Mouse (Mus musculus) right cerebral cortex, adult 2 months (tissue): ENCODE data around the gene Lgi4.

ENCODE experiments used
- DNase-seq, 2 experiments: peaks; one replicate each; pipeline ENCODE4 v3.0.0; 2021 to 2022; ENCODE audit warnings: low spot score in 2 of 2

Gene Lgi4

GRCm38 (mm10) chr7:31076492-31076891, 17.4 kb downstream of the Lgi4 start, which contains the start of gene Fxyd3:
Gene Fxyd3, minus strand, starts transcription at chr7:31076704.
- no peak for DNase-seq

GRCm38 (mm10) chr7:31077470-31077869, 18.3 kb downstream of the Lgi4 start:
- DNase-seq = peak in 1 of 2 experiments; percentile 33

- peak; percentile 76 to 81 for DNase-seq
Measured at GRCm38 (mm10) chr7:31077885-31078445, 18.8 kb downstream of the Lgi4 start.

- no peak for DNase-seq
Measured at GRCm38 (mm10) chr7:31079670-31080069, 20.5 kb downstream of the Lgi4 start.

GRCm38 (mm10) chr7:31080611-31081010, 21.5 kb downstream of the Lgi4 start:
- no peak for DNase-seq

- no peak for DNase-seq
Measured at GRCm38 (mm10) chr7:31081106-31081505, 22.0 kb downstream of the Lgi4 start.

GRCm38 (mm10) chr7:31082106-31082505, 23.0 kb downstream of the Lgi4 start:
- no peak for DNase-seq

- DNase-seq = no peak
Measured at GRCm38 (mm10) chr7:31082831-31083588, 23.9 kb downstream of the Lgi4 start.

GRCm38 (mm10) chr7:31084140-31084539, 25.0 kb downstream of the Lgi4 start:
- no peak for DNase-seq

GRCm38 (mm10) chr7:31085171-31085570, 26.0 kb downstream of the Lgi4 start:
- no peak for DNase-seq

GRCm38 (mm10) chr7:31086175-31086755, 27.1 kb downstream of the Lgi4 start:
- DNase-seq = no peak

- no peak for DNase-seq
Measured at GRCm38 (mm10) chr7:31087262-31087661, 28.1 kb downstream of the Lgi4 start.

- DNase-seq = no peak
Measured at GRCm38 (mm10) chr7:31088206-31088605, 29.1 kb downstream of the Lgi4 start.

- DNase-seq = no peak
Measured at GRCm38 (mm10) chr7:31089721-31090120, 30.6 kb downstream of the Lgi4 start.

GRCm38 (mm10) chr7:31094774-31095501, 35.8 kb downstream of the Lgi4 start:
- no peak for DNase-seq

GRCm38 (mm10) chr7:31096892-31097564, 37.9 kb downstream of the Lgi4 start:
- DNase-seq = no peak

GRCm38 (mm10) chr7:31097583-31098248, 38.6 kb downstream of the Lgi4 start:
- DNase-seq = peak; percentile 91 to 92

- no peak for DNase-seq
Measured at GRCm38 (mm10) chr7:31098697-31099611, 39.8 kb downstream of the Lgi4 start.

- DNase-seq = no peak
Measured at GRCm38 (mm10) chr7:31099612-31099982, 40.5 kb downstream of the Lgi4 start.

- DNase-seq = no peak
Measured at GRCm38 (mm10) chr7:31100786-31101185, 41.6 kb downstream of the Lgi4 start.
